Mouse (Mus musculus) limb, embryonic 12.5 days (tissue): Measurements from ENCODE around the gene Eef1a2. TPM values are rescaled to one million over a fixed set of nuclear protein-coding genes. Genes with fewer than 3 reads are reported as not detected.

Experiments used
- ATAC-seq: fragments of 200-750 bp; cut with Nextera tagmentation; 2 replicates; pipeline ENCODE4 v1.8.0; 2017; ENCODE audit warnings: low read depth, moderate TSS enrichment; ENCODE audit not compliant: insufficient number of reproducible peaks, insufficient read depth, low FRiP score, low TSS enrichment
- H3K27ac ChIP-seq: fragments of 300-500 bp; sonication (generic); 2 replicates; pipeline ENCODE4 v1.5.1; 2016; ENCODE audit warnings: mild to moderate bottlenecking, moderate library complexity
- H3K27me3 ChIP-seq: fragments of 300-500 bp; sonication (generic); 2 replicates; pipeline ENCODE4 v1.6.1; 2016; ENCODE audit warnings: mild to moderate bottlenecking, moderate library complexity
- H3K36me3 ChIP-seq: fragments of 300-500 bp; sonication (generic); 2 replicates; pipeline ENCODE4 v1.6.1; 2016; ENCODE audit warnings: mild to moderate bottlenecking, moderate library complexity
- H3K4me1 ChIP-seq: fragments of 300-500 bp; sonication (generic); replicated peaks from 2 replicates; pipeline ENCODE4 v1.6.1; 2016
- H3K4me2 ChIP-seq: fragments of 300-500 bp; sonication (generic); 2 replicates; pipeline ENCODE4 v1.6.1; 2016; ENCODE audit warnings: mild to moderate bottlenecking, moderate library complexity
- H3K4me3 ChIP-seq: fragments of 300-500 bp; sonication (generic); replicated peaks from 2 replicates; pipeline ENCODE4 v1.5.1; 2016; ENCODE audit warnings: mild to moderate bottlenecking
- H3K9ac ChIP-seq: fragments of 300-500 bp; sonication (generic); replicated peaks from 2 replicates; pipeline ENCODE4 v1.6.1; 2016; ENCODE audit warnings: mild to moderate bottlenecking, moderate library complexity
- H3K9me3 ChIP-seq: fragments of 300-500 bp; sonication (generic); 2 replicates; pipeline ENCODE4 v1.6.1; 2016; ENCODE audit warnings: mild to moderate bottlenecking, moderate library complexity
- WGBS: fragments of 180-500 bp; shearing (Covaris S2); methylation state at CpG from one replicate; pipeline ENCODE4 v1.1.7; 2016; 5-methylcytosine and 5-hydroxymethylcytosine counted together
- polyA plus RNA-seq: library from polyadenylated mRNA; unstranded; fragments of >200 nt; fragmentation: Nextera tagmentation; extraction: Ambion mirVana; gene quantifications from 2 replicates; pipeline ENCODE4 v1.2.1, GENCODE M21; 2016

Gene Eef1a2
- polyA plus RNA-seq, 1 experiment from 2014 or later: 0.10 TPM

GRCm38 (mm10) chr2:181130245-181130644 lies 26.6 kb downstream of the Eef1a2 start:
- no peak for ATAC-seq
- 72% methylated on average over 4 of the region's 4 CpGs for WGBS
- H3K4me2 ChIP-seq: no peak overlapping the region
- no peak overlapping the region for H3K27ac ChIP-seq
- H3K4me3 ChIP-seq: no peak overlapping the region
- H3K27me3 ChIP-seq: peaks cover 53% of the 10 kb centered on the region
- no peak overlapping the region for H3K9ac ChIP-seq
- no peaks in the 10 kb centered on the region for H3K9me3 ChIP-seq
- H3K4me1 ChIP-seq: peaks cover 10% of the 10 kb centered on the region
- no peaks in the 10 kb centered on the region for H3K36me3 ChIP-seq

GRCm38 (mm10) chr2:181128963-181129362 lies 27.9 kb downstream of the Eef1a2 start:
- Histone ChIP-seq H3K9ac (no peak overlapping the region), H3K4me3 (no peak overlapping the region), H3K4me2 (no peak overlapping the region), H3K27me3 (peaks cover 40% of the 10 kb centered on the region), H3K36me3 (no peaks in the 10 kb centered on the region), H3K9me3 (no peaks in the 10 kb centered on the region), H3K27ac (no peak overlapping the region), H3K4me1 (peaks cover 1% of the 10 kb centered on the region; the same call in 1 of the 2 replicates)
- WGBS: 76% methylated on average over 4 of the region's 4 CpGs
- no peak for ATAC-seq

GRCm38 (mm10) chr2:181127786-181128185 lies 29.0 kb downstream of the Eef1a2 start:
- H3K27me3 ChIP-seq: peaks cover 30% of the 10 kb centered on the region
- H3K4me1 ChIP-seq: no peaks in the 10 kb centered on the region
- H3K4me3 ChIP-seq: no peak overlapping the region
- ATAC-seq: no peak
- WGBS: 36% methylated on average over 3 of the region's 3 CpGs
- no peaks in the 10 kb centered on the region for H3K36me3 ChIP-seq
- no peak overlapping the region for H3K27ac ChIP-seq
- no peaks in the 10 kb centered on the region for H3K9me3 ChIP-seq
- no peak overlapping the region for H3K9ac ChIP-seq
- H3K4me2 ChIP-seq: no peak overlapping the region

DNA sequence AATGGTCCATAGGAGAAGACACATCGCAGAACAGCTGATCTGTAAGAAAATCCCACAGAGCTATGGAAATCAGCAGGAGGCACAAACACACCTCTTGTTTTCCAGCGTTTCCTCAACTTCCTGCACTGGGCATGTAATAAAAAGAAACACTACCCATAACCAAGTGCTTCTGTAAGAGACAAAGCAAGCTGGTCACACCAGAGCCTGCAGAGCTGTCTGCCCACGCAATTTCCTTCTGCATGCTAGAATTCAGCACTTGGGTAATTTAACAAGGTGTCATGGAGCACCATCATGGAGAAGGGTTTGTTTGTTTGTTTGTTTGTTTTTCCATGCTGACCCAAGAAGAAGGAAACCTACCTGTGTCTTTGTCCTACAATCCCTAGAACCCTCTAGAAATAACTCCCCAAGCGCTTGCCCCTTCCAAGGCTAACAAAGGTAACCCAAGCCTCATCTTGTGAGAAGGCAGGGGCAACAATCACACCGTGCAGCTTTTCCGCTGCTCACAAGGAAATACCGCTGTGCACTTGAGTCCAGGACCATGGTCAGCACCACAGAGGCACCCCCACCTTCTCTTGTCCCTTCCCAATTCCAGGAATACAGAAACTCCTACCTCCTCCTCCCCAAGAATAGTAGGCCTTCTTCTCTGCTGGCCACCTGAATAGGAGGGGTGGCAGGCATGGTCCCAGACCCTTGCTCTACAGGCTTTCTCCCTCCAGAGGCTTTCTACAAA lies 30.9 kb downstream of the Eef1a2 start:
- 48% methylated on average over 7 of the region's 7 CpGs for WGBS
- Histone ChIP-seq H3K9me3 (no peaks in the 10 kb centered on the region), H3K36me3 (no peaks in the 10 kb centered on the region), H3K27me3 (0 out of 2 replicates have a peak, but pooled peaks cover 14% of the 10 kb centered on the region), H3K27ac (no peak overlapping the region), H3K9ac (no peak overlapping the region), H3K4me2 (no peak overlapping the region), H3K4me3 (no peak overlapping the region), H3K4me1 (no peaks in the 10 kb centered on the region)
- ATAC-seq: no peak

DNA sequence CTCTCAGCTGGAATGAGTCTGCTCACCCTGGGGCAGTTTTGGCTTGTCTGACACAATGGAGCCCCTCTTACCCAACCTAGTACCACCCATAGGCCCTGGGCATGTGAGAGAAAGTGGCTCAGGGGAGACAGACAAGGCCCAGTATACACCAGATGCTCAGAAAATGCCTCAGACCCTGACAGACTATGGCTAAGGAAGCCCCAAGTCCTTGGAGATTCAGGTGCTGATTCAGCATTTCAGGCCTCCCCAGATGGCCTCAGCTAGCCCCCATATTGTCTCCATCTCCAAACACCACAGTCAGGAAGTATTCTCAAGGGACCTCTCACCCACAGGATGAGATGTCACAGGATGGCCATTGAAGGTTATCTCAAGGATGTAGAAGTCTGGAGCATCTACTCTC lies 34.2 kb downstream of the Eef1a2 start:
- H3K9ac ChIP-seq: no peak overlapping the region
- ATAC-seq: no peak
- H3K4me3 ChIP-seq: no peak overlapping the region
- H3K27me3 ChIP-seq: peaks cover 18% of the 10 kb centered on the region
- H3K4me1 ChIP-seq: no peaks in the 10 kb centered on the region
- H3K9me3 ChIP-seq: no peaks in the 10 kb centered on the region
- no peak overlapping the region for H3K4me2 ChIP-seq
- H3K27ac ChIP-seq: no peak overlapping the region
- no peaks in the 10 kb centered on the region for H3K36me3 ChIP-seq

- Histone ChIP-seq H3K4me3 (no peak overlapping the region), H3K4me1 (no peaks in the 10 kb centered on the region), H3K27me3 (peaks cover 22% of the 10 kb centered on the region), H3K9ac (no peak overlapping the region), H3K27ac (no peak overlapping the region), H3K4me2 (no peak overlapping the region), H3K36me3 (no peaks in the 10 kb centered on the region), H3K9me3 (no peaks in the 10 kb centered on the region)
- ATAC-seq: no peak
- WGBS: 75% methylated on average over 4 of the region's 4 CpGs
Observed at GRCm38 (mm10) chr2:181120922-181121449, 35.8 kb downstream of the Eef1a2 start.

DNA sequence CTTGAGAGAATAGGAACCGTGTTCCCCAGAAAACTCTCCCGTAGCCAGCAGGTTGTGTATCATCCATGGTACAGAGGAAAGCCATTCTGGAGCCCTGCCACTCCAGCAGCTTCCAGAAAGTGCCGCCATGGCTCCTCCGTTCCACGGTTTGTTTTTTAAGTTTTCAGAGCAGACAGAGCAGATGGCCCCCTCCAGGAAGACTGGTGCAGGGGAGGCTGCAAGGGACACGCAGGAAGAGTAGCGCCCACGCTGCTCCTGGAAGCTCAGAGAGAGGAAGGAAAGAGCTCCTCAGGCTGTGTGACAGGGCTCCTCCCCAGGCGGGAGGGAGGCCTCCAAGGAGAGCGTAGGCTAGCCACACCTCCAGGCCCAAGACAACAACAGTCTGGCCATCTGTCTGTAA lies 36.9 kb downstream of the Eef1a2 start:
- Histone ChIP-seq H3K27me3 (peaks cover 21% of the 10 kb centered on the region), H3K4me3 (no peak overlapping the region), H3K36me3 (no peaks in the 10 kb centered on the region), H3K4me1 (no peaks in the 10 kb centered on the region), H3K4me2 (no peak overlapping the region), H3K9ac (no peak overlapping the region), H3K9me3 (no peaks in the 10 kb centered on the region), H3K27ac (no peak overlapping the region)
- ATAC-seq: no peak
- 25% methylated on average over 10 of the region's 10 CpGs for WGBS

DNA sequence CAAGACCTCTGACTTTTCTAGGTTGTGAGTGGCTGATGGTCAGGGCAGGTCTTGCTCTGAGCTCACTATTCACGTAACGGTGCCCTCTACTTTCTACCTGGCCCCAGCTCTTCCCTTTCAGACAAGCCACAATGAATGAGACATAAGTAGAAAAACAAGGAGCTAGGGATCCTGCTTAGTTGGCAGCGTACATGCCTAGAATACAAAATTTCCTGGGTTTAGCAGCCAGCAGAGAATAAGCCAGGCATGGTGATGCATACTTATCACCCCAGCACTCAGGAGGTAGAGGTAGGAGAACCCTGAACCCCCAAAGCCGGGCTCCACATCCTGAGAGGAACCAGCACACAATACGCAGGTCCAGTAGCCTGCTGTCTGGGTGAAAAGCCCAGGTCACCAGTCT lies 40.4 kb downstream of the Eef1a2 start:
- no peaks in the 10 kb centered on the region for H3K4me1 ChIP-seq
- no peaks in the 10 kb centered on the region for H3K36me3 ChIP-seq
- H3K4me2 ChIP-seq: no peak overlapping the region
- H3K27me3 ChIP-seq: peaks cover 24% of the 10 kb centered on the region
- H3K4me3 ChIP-seq: no peak overlapping the region
- H3K27ac ChIP-seq: no peak overlapping the region
- H3K9me3 ChIP-seq: no peaks in the 10 kb centered on the region
- no peak for ATAC-seq
- WGBS: 88% methylated on average over 5 of the region's 5 CpGs
- H3K9ac ChIP-seq: no peak overlapping the region

GRCm38 (mm10) chr2:181115367-181115766 lies 41.4 kb downstream of the Eef1a2 start:
- H3K4me1 ChIP-seq: no peaks in the 10 kb centered on the region
- H3K4me2 ChIP-seq: no peak overlapping the region
- H3K9ac ChIP-seq: no peak overlapping the region
- no peaks in the 10 kb centered on the region for H3K36me3 ChIP-seq
- no peak overlapping the region for H3K27ac ChIP-seq
- WGBS: 77% methylated on average over 3 of the region's 3 CpGs
- H3K27me3 ChIP-seq: peaks cover 20% of the 10 kb centered on the region
- no peak for ATAC-seq
- H3K9me3 ChIP-seq: no peaks in the 10 kb centered on the region
- H3K4me3 ChIP-seq: no peak overlapping the region

GRCm38 (mm10) chr2:181113762-181114361 lies 43.0 kb downstream of the Eef1a2 start:
- H3K9ac ChIP-seq: no peak overlapping the region
- no peaks in the 10 kb centered on the region for H3K4me1 ChIP-seq
- no peak overlapping the region for H3K4me3 ChIP-seq
- no peak for ATAC-seq
- no peaks in the 10 kb centered on the region for H3K9me3 ChIP-seq
- H3K27me3 ChIP-seq: peaks cover 11% of the 10 kb centered on the region
- H3K4me2 ChIP-seq: no peak overlapping the region
- 85% methylated on average over 8 of the region's 8 CpGs for WGBS
- H3K36me3 ChIP-seq: no peaks in the 10 kb centered on the region
- no peak overlapping the region for H3K27ac ChIP-seq

- H3K9me3 ChIP-seq: no peaks in the 10 kb centered on the region
- H3K27ac ChIP-seq: no peak overlapping the region
- H3K36me3 ChIP-seq: no peaks in the 10 kb centered on the region
- WGBS: 93% methylated on average over 1 of the region's 1 CpGs
- no peak overlapping the region for H3K4me3 ChIP-seq
- H3K9ac ChIP-seq: no peak overlapping the region
- no peak overlapping the region for H3K4me2 ChIP-seq
- H3K4me1 ChIP-seq: no peaks in the 10 kb centered on the region
- peaks cover 9% of the 10 kb centered on the region for H3K27me3 ChIP-seq
- ATAC-seq: no peak
Observed at GRCm38 (mm10) chr2:181111665-181112064, 45.1 kb downstream of the Eef1a2 start.
